Mouse (Mus musculus) E14TG2a.4 (cell line): ENCODE results near the gene Xxylt1.

Experiments
- CTCF ChIP-seq: conservative IDR thresholded peaks from 2 replicates; pipeline ENCODE4 v1.5.1; 2014; ENCODE audit warnings: low read length
- POU5F1 ChIP-seq: IDR thresholded peaks from 2 replicates; pipeline ENCODE4 v1.6.1; 2014; ENCODE audit warnings: low read length, borderline replicate concordance

GRCm38 (mm10) chr16:31016669-31017068 lies 64.6 kb downstream of the Xxylt1 start:
- TF ChIP-seq CTCF = no peak
- no peak for TF ChIP-seq POU5F1
